Mouse (Mus musculus): ENCODE measurements at regions not wholly inside any gene's neighbourhood (a gene's known extent, or its start where the extent isn't known, plus 50 kb on each side); places are given as distances from the start of the nearest gene placed in this dataset.

DNA sequence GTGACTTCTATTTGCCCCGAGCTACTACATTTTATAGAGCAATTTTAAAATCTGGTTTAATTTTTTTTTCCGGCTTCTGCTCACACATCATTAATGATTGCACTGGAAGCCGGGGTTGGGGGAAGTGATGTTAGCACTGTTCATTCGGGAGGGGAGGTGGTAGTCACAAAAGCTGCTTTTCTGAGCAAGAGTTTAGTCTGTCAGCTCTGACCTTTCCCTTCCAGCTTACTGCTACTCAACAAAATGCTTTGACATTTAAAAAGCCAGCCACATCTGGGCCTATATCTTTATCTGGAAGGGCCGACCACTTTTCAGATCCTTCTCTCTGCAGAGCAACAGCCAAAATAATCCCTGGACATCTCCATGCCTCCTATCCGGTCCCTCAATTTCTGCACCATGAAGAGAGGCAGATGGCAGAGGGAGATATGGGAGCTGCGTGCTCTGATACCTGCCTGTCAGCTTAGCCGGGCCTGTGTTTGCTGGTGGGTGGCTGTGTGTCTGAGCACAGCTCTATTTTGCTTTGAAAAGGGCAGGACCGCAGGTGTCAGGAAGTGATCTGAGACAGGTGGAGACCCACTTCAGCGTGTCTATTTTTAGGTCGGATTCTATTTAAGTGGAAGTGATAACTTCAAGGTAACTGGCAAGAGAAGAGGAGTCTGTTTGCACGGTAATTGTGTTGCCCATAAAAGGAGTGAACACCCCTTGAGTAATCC, 63.1 kb downstream of the Kcnf1 start:
- intact Hi-C loops (cut with DNase I) = no loop called here

DNA sequence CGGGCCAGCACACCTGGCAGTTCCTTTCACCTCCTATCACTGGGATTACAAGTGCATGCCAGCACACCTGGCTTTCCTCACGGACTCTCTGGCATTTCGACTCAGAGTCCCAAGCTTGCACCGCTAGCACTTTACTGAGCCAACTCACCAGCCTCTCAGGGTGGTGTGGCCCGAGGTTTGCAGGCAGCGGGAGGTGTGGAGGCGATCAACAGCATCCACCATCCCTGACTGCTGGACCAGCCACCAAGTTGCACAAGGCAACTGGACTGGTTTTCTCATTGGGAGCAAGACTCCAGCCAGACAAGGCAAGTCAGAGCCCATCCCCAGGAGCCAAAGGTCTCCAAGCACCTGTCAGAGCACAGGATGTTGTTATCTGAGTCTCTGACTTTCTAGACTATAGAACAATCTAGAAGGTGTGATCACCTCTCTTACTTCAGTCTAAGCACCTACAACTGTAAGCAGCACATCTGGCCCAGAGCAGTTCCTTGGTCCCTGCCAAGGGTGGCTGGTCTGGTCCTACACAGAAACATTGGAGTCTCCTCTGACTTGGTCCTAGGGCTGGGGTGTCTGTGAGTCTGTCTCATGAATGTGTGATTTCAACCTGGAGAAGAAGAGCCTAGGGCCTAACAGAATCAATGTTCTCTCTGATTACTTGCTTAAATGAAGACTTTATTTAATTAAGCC, 63.8 kb downstream of the Kcnf1 start:
- no peak for DNase-seq
- intact Hi-C loops (cut with DNase I) = no loop called here

More for the DNA sequence above, 63.1 kb downstream of the Kcnf1 start:
- DNase-seq = no peak

DNA sequence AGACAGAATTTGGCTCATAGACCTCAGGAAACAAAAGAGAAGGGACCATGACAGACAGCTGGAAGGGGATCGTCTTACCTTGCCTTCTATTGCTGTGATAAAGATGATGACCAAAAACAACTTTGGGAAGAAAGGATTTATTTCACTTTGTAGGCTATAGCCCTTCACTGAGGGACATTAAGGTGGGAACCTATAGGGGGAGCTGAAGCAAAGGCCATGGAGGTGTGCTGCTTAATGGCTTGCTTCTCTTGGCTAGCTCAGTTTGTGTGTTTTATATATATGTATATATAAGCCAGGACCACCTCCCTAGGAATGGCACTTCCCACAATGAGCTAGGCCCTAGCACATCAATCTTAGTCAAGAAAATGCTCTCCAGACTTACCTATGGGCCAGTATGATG, 70.5 kb downstream of the Kcnf1 start:
- intact Hi-C loops (cut with DNase I) = no loop called here
- no peak for DNase-seq

DNA sequence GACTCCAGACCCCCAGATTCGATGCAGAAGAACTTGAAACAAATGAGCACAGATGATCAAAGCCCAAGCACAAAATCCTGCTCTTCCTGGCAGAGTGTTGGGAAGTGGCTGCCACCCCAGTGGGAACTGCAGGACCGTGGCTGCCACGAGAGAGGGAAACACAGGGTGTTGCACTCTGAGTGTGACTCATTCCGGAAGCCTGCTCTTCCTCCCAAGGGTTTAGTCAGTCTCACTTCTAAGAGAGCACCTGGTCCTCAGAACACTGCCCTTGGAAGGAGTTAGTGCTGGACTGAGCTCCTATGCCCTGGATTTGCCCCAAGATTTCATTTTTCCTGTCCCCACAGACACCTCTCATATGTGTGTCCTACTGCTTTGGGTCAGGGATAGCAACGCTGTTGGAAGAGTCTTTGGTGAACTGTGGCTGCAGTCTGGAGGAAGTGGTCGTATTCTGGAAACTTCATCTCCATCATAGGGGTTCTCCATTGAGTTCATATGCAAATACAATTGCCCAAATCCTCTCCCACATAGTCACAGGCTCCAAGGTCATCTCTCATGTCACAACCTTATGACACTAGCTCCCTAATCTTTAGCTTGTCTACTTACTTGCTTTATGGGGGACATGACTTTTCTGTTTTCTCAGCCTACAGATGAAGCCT, 71.5 kb downstream of the Kcnf1 start:
- intact Hi-C loops (cut with DNase I) = no loop called here
- no peak for DNase-seq

DNA sequence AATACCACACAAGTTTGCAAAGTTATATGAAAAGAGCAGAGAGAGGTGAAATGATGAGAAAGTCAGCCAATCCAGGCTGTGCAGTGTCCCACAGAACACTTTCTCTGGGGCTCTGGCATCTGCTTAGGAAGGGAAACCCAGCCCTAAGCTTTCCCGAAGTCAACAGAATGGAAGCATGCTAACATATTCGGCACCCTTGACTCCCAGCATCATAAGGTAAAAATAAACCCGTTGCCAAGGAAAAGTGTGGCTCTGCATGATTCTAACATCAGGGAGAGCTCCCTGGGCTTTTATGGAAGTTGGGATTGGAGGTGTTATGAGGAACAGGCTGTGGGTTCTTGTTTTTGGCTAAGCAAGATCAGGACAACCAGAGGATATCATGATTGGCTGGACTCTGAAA, 74.8 kb downstream of the Kcnf1 start:
- intact Hi-C loops (cut with DNase I) = no loop called here
- no peak for DNase-seq

DNA sequence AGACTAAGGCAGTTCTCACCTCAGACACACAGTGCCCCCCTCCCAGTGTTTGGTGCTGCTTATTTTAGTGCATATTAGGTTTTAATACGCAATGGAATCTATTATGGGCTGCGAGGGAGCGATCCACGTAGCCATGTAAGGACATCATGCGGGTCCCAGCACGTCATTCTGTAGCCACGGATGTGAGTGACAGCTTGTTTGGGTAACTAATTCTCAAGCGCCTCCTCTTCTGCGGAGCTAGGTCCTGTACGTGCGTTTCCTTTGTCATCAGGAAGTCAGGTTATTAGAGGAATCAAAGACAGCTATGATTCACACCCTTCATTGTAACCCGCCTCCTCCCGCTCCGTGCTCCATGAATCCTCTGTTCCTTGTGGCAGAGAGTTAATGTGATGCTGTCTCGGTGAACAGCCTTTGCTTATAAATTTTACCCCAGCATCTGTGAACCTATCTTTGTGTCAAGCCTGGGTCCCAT, 78.9 kb downstream of the Kcnf1 start:
- no peak for DNase-seq
- intact Hi-C loops (cut with DNase I) = no loop called here

DNA sequence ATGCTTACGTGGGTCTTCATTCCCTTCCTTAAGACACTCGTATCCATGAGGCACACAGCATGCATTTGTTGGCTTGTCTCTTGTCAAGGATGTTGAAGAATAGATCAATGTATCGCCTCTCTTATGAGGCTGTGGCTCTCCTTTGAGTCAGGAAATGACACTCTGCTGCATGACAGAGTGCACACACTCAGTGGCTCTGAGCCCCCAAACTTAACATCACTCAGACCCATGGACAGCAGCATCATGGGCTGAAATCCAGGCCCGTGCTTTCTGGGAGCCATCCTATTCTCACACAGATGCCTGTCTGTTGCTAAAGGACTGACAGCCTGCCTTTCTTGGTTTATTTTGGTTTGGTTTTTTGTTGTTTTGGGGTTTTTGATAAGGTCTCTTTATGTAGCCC, 81.9 kb downstream of the Kcnf1 start:
- intact Hi-C loops (cut with DNase I) = no loop called here
- DNase-seq = no peak

DNA sequence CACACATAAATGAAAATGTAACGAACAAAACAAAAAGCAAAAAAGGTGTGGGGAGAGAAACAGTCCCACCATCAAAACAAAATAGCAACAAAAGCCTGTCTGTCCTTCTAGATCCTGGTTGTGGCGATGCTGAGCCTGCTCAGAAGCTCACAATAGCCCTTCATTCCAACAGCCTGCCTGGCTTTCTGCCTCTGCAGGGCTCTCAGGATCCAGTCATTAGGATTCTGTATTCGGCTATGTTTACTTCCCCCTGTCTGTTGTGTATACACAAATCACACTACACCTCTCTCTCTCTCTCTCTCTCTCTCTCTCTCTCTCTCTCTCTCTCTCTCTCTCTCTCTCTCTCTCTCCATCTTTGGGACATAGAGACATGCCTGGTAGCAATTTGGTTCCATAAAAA, 82.2 kb upstream of the 2410004P03Rik start:
- intact Hi-C loops (cut with DNase I) = no loop called here
- DNase-seq = no peak

DNA sequence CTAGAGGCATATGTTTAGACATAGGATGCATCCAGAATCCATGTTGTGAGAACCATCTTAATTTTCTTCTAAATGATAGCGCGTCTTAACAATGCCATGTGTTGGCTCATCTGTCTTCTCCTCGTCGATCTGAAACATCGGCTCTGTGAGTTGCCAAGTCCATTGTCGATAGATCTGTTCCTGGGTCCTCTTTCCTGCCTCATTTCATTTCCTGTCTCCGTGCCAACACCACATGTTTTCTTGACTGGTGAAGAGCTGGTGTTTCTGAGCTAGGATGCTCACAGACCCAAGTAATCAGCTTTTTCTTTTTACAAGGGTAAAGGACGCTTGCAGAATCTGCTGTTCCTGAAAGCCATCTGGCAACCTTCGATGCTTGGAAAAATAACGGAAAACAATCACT, 79.5 kb upstream of the 2410004P03Rik start:
- DNase-seq = no peak
- intact Hi-C loops (cut with DNase I) = no loop called here

DNA sequence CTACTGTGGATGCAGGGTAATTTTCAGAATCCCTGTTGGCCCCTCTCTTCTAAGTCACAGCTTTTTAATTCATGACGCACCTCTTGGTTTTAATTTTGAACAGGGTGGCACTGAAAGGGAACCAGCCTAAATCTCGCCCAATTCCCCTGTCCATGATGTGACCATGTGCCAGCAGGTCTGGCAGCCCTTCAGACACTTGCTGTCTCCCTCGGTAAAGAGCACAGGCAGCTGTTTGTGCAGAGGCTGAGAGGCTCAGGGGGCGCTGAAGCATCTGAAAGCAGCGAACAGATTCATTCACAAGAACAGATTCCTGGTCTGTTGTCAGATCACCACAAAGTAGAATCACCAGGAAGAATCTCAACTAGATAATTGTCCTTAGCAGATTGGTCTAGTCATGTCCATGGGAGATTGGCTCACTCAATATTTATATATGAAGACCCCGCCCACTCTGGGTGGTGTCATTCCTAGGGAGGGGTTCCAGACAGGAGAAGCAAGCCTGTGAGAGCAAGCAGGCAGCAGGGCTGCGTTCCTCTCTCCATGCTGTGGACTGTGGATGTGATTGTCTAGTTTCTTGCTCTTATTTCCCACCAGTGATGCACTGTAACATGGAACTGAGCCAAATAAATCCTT, 78.3 kb upstream of the 2410004P03Rik start:
- intact Hi-C loops (cut with DNase I) = no loop called here

DNA sequence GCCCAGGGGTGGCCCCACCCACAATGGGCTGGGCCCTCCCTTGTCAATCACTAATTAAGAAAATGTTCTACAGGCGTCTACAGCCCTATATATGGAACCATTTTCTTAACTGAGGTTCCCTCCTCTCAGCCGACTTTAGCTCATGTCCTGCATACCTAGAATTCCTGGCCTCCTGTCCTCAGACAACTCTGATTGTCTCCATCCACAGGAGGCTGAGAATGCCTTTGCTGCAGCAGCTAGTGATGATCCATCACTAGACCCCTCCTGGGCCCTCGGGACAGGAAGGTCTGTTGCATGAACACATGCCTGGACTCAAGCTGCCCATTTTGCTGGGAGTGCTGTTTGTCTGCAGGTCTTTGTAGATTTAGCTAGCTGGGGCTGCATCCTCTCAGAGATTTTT, 75.9 kb upstream of the 2410004P03Rik start:
- intact Hi-C loops (cut with DNase I) = no loop called here
- no peak for DNase-seq

More for the DNA sequence above, 78.3 kb upstream of the 2410004P03Rik start:
- peak in 1 of 2 experiments; percentile 14 for DNase-seq

DNA sequence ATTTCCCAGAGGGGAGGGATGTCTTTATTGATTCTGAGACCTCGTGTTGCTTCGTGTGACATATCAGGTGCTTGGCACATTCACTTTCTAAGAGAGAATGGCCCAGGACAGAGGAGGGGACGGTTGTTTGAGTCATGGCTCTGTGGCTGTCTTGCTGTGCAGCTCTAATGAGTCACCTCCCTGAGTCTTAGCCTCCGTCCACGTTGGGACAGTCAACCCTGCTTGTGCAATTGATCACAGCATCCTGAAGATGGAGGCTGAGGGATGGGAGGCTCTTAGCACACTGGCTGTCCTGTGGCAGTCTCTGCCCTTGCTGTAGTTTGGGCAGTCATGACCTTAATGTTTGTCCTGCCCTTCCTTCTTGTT, 73.7 kb upstream of the 2410004P03Rik start:
- intact Hi-C loops (cut with DNase I) = no loop called here
- DNase-seq = no peak

DNA sequence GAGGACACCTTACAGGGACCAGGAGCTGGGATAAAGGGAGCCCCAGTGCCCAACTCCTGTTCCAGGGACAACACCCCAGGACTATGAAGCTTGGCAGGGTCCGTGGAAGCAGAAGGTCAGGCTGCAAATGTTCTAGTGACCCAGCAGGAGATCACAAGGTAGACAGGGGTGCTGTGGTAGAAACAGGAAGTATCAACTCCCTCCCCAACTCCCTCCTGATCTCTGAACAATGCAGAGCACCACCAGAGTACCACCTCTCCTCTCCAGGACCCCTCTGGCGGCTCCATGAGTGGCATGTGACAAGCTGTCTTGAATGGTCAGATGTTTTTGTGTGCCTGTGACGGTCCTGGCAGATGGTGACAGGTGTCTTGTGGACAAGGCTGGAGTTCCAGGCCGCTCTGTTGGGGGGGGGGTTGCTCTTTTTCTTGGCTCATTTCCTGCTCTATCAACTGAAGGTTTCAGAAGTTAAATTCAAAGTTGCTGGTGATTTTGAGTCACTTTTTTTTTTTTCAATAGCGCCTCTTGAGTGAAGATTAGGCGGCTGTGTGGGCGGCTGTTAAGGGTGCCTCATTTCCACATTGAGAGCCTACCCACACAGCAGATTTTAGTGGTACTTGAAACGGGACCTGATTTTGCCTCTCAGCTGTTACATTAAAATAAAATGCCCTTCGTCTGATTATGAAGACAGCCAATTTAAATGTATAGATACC, 73.1 kb upstream of the 2410004P03Rik start:
- no peak for DNase-seq
- intact Hi-C loops (cut with DNase I) = no loop called here

DNA sequence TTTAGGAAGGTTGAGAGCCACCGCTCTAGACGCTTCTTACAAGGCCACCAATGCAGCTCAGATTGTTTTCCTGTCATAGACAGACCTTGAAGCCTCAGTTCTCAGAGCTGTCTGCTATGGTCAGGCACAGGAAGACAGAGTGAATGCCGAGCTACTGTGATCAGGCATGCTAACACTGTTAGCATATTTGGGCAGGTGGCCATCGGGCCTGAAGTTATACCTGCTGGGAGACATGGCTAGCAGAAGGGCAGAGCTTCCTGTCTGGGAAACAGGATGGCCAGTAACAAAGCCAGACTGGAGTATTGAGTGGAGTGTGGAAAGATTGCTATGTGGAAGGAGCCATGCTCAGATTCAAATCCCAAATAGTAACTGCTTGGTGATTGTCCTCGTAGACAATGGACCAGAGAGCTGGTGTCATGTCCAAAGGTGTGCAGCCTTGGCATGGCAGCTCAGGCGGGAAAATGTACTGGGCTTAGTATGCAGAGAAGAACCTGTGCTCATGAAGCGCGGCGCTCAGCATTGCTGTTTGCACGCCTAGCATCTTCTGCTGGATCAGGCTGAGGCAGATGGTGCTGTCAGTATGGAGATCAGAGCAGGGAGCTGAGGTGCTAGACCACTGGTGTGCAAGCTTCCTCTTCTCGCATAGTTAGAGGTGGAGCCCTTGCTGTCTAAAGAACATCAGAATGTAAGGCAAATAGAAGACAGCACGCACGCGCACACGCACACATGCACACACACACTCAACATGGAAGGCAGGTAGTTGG, 60.3 kb upstream of the 2410004P03Rik start:
- intact Hi-C loops (cut with DNase I) = no loop called here
- DNase-seq = no peak

DNA sequence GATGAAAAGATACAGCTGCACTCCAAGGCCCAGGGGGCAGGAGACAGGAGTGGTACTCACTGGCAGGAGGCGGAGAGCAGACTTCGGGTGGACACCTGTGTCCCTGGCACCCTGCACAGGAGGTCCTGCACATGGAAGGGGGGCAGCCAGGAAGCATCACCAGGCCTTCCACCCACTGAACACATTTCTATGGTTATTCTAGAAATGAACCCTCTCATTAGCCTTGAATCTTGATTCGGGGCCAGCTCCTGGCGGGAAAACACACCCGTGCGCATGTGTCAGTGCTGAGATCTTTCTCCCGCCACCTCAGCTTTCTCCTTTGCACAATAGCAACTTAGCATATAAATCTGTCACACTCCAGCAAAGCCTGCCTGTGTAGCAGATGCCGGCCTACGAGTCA, 58.3 kb upstream of the 2410004P03Rik start:
- DNase-seq = no peak

DNA sequence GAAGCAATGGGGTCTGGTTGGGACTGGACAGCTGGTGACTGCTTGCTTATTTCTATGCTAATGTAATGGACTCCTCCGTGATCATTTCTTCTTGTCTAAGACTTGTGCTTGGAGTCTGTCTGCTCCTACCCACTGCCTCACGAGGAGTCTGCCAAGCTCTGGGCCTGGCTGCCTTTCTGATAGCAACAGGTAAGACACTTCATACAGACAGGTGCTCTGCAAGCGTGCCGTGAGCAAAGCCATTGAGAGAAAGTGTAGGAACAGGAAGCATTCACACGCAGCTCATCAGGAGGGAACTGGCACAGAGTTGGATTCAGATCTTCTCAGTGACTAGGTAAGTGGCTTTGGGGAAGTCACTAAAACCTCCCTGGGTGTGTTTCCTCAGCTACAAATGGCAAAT, 57.6 kb upstream of the 2410004P03Rik start:
- intact Hi-C loops (cut with DNase I) = no loop called here
- no peak for DNase-seq

More for the DNA sequence above, 58.3 kb upstream of the 2410004P03Rik start:
- intact Hi-C loops (cut with DNase I) = no loop called here

DNA sequence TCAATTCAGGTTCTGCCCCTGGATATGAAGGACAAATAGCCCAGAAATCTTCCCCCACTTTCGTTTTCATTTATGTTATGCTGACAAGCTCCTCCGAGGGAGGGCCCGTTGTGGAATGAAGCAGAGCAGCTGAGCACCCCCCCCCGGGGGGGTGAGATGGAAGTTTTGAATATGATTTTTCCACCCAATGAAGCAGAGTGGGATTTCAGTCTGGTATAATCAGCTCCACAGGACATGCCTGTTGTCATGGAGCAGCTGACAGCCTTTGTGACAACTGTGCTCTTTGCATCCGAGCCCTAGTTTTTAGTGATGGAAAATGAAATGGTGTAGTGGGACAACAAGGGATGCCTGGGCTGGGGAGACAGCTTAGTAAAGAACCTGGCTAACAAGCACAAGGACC, 52.4 kb upstream of the 2410004P03Rik start:
- no peak for DNase-seq
- intact Hi-C loops (cut with DNase I) = no loop called here
